Mouse (Mus musculus) cerebellum, adult 2 months (tissue): Measurements from ENCODE around the gene Arpin.

ENCODE experiments used
- CTCF ChIP-seq: fragments of 200-500 bp; IDR thresholded peaks from 2 replicates; pipeline ENCODE4 v1.5.1; 2011; ENCODE audit warnings: low read depth, mild to moderate bottlenecking, control low read depth, low read length, moderate library complexity, borderline replicate concordance; ENCODE audit not compliant: insufficient read depth
- POLR2A ChIP-seq: fragments of 200-500 bp; IDR thresholded peaks from 2 replicates; pipeline ENCODE4 v1.6.1; 2011; ENCODE audit warnings: low read length, control low read depth, borderline replicate concordance; ENCODE audit not compliant: insufficient read depth

DNA sequence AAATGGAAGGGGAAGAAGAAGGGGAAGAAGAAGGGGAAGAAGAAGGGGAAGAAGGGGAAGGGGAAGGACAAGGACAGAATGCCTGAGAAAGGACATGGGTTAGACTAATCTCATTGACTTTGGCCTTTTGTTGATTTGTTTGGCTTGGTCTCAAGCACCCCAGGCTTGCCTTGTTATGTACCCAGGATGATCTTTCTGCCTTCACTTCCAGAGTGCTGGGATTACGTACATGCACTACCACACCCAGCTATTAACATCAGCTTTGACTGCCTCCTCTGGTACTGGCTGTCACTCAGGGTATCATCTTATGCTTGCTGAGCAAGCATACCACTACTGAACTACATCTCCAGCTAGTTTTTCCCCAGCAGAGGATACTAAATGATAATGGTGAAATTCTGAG lies 21.0 kb upstream of the Arpin start:
- TF ChIP-seq CTCF, result no peak
- no peak for TF ChIP-seq POLR2A
